Mouse (Mus musculus) G1E (cell line): Measurements from ENCODE around the gene Mllt3. TPM values are rescaled to one million over a fixed set of nuclear protein-coding genes. Genes with fewer than 3 reads are reported as not detected.

Source experiments
- ATAC-seq: 2 replicates; pipeline ENCODE4 v1.8.0; 2016; ENCODE audit warnings: mild to moderate bottlenecking; ENCODE audit not compliant: insufficient number of reproducible peaks, poor library complexity, low FRiP score, severe bottlenecking; ENCODE audit errors: extremely low read depth
- DNase-seq: peaks from one replicate; pipeline ENCODE4 v3.0.0; 2012; ENCODE audit warnings: low spot score
- H3K27me3 ChIP-seq: 2 replicates; pipeline ENCODE4 v1.6.1; 2012; ENCODE audit warnings: mild to moderate bottlenecking, low read length, inconsistent platforms; ENCODE audit not compliant: insufficient read depth
- H3K36me3 ChIP-seq: replicated peaks from 2 replicates; pipeline ENCODE3; 2012; ENCODE audit warnings: mild to moderate bottlenecking, inconsistent platforms
- H3K4me1 ChIP-seq: 2 replicates; pipeline ENCODE4 v1.6.1; 2012; ENCODE audit warnings: low read depth, low read length, inconsistent platforms, mixed read lengths; ENCODE audit not compliant: insufficient read depth
- H3K4me3 ChIP-seq: 2 replicates; pipeline ENCODE4 v1.5.1; 2012; ENCODE audit warnings: low read depth, mild to moderate bottlenecking, inconsistent platforms, low read length, moderate library complexity, mixed read lengths
- H3K9me3 ChIP-seq: replicated peaks from 2 replicates; pipeline ENCODE4 v1.6.1; 2012; ENCODE audit warnings: inconsistent platforms
- CTCF ChIP-seq: IDR thresholded peaks from 2 replicates; pipeline ENCODE4 v1.5.1; 2012; ENCODE audit warnings: low read depth, low read length, inconsistent platforms, mixed read lengths
- GATA1 ChIP-seq: IDR thresholded peaks from 2 replicates; pipeline ENCODE4 v1.6.1; 2012; ENCODE audit warnings: borderline replicate concordance, low read length, inconsistent platforms, mixed read lengths
- GATA2 ChIP-seq: IDR thresholded peaks from 2 replicates; pipeline ENCODE4 v1.6.1; 2012; ENCODE audit warnings: low read depth, low read length, inconsistent platforms, borderline replicate concordance
- POLR2AphosphoS5 ChIP-seq: IDR thresholded peaks from 2 replicates; pipeline ENCODE4 v1.6.1; 2012; ENCODE audit warnings: low read depth, low read length, inconsistent platforms; ENCODE audit not compliant: insufficient replicate concordance
- TAL1 ChIP-seq: conservative IDR thresholded peaks from 2 replicates; pipeline ENCODE4 v1.6.1; 2012; ENCODE audit warnings: low read depth, low read length, inconsistent platforms, mixed read lengths
- polyA plus RNA-seq: library from polyadenylated mRNA; stranded (reverse); fragments of >175 nt; gene quantifications from 2 replicates; pipeline ENCODE4 v1.2.3, GENCODE M21; 2012
- total RNA-seq, 2 experiments: library from RNA; stranded (forward) in 1 of 2; stranded (reverse) in 1 of 2; fragments of 200-1000 nt in 1 of 2; fragments of >200 nt in 1 of 2; fragmentation: Nextera tagmentation in 1 of 2; gene quantifications; 2 replicates each; pipeline ENCODE4 v1.2.3; 2014 to 2017

Mllt3 gene
- total and polyA plus RNA-seq, 3 experiments, result 10.6 to 123 (median 97.8) TPM

GRCm38 (mm10) chr4:87760297-87760696, 272.9 kb downstream of the Mllt3 start:
- H3K27me3 ChIP-seq, result peaks cover 10% of the 10 kb centered on the region
- no peaks in the 10 kb centered on the region for H3K9me3 ChIP-seq
- H3K4me1 ChIP-seq, result no peaks in the 10 kb centered on the region
- no peaks in the 10 kb centered on the region for H3K36me3 ChIP-seq
- no peak overlapping the region for H3K4me3 ChIP-seq
- ATAC-seq (no peak), DNase-seq (no peak)
- TF ChIP-seq POLR2AphosphoS5, result no peak
- no peak for TF ChIP-seq GATA2
- TF ChIP-seq GATA1, result no peak
- TF ChIP-seq TAL1, result no peak
- TF ChIP-seq CTCF, result no peak

- Histone ChIP-seq H3K36me3 (no peaks in the 10 kb centered on the region), H3K9me3 (0 out of 2 replicates have a peak, but pooled peaks cover 3% of the 10 kb centered on the region), H3K4me1 (no peaks in the 10 kb centered on the region), H3K4me3 (no peak overlapping the region), H3K27me3 (peaks cover 14% of the 10 kb centered on the region)
- DNase-seq, result no peak
- ATAC-seq, result no peak
- TF ChIP-seq POLR2AphosphoS5 (no peak), TAL1 (no peak), CTCF (no peak), GATA1 (no peak), GATA2 (no peak)
These were observed 273.5 kb downstream of the Mllt3 start for GRCm38 (mm10) chr4:87759625-87760024.

GRCm38 (mm10) chr4:87759110-87759509, 274.1 kb downstream of the Mllt3 start:
- DNase-seq (no peak), ATAC-seq (no peak)
- H3K4me3 ChIP-seq, result no peak overlapping the region
- H3K9me3 ChIP-seq, result 0 out of 2 replicates have a peak, but pooled peaks cover 3% of the 10 kb centered on the region
- no peaks in the 10 kb centered on the region for H3K4me1 ChIP-seq
- H3K27me3 ChIP-seq, result peaks cover 12% of the 10 kb centered on the region
- TF ChIP-seq GATA2 (no peak), GATA1 (no peak), CTCF (no peak), TAL1 (no peak)
- no peaks in the 10 kb centered on the region for H3K36me3 ChIP-seq

GRCm38 (mm10) chr4:87751515-87751864, 281.7 kb downstream of the Mllt3 start:
- TF ChIP-seq POLR2AphosphoS5, result no peak
- TF ChIP-seq CTCF, result no peak
- no peak for TF ChIP-seq GATA1
- TF ChIP-seq GATA2, result no peak
- TF ChIP-seq TAL1, result no peak
- no peaks in the 10 kb centered on the region; the same call in 1 of the 2 replicates for H3K4me1 ChIP-seq
- H3K9me3 ChIP-seq, result 0 out of 2 replicates have a peak, but pooled peaks cover 3% of the 10 kb centered on the region
- H3K27me3 ChIP-seq, result peaks cover 44% of the 10 kb centered on the region
- H3K4me3 ChIP-seq, result no peak overlapping the region
- no peaks in the 10 kb centered on the region for H3K36me3 ChIP-seq
- no peak for ATAC-seq
- no peak for DNase-seq

- ATAC-seq (no peak), DNase-seq (no peak)
- TF ChIP-seq GATA1, result no peak
- Histone ChIP-seq H3K4me3 (no peak overlapping the region), H3K36me3 (no peaks in the 10 kb centered on the region), H3K9me3 (0 out of 2 replicates have a peak, but pooled peaks cover 3% of the 10 kb centered on the region), H3K27me3 (peaks cover 44% of the 10 kb centered on the region), H3K4me1 (no peaks in the 10 kb centered on the region; the same call in 1 of the 2 replicates)
These were observed 282.2 kb downstream of the Mllt3 start for GRCm38 (mm10) chr4:87750856-87751514.

- ATAC-seq (no peak), DNase-seq (no peak)
- Histone ChIP-seq H3K4me3 (no peak overlapping the region), H3K4me1 (no peaks in the 10 kb centered on the region; the same call in 1 of the 2 replicates), H3K9me3 (no peaks in the 10 kb centered on the region), H3K27me3 (peaks cover 39% of the 10 kb centered on the region), H3K36me3 (no peaks in the 10 kb centered on the region)
- no peak for TF ChIP-seq TAL1
- no peak for TF ChIP-seq GATA1
- TF ChIP-seq CTCF, result no peak
- no peak for TF ChIP-seq POLR2AphosphoS5
- no peak for TF ChIP-seq GATA2
These were observed 283.5 kb downstream of the Mllt3 start for GRCm38 (mm10) chr4:87749532-87750234.
